Mouse (Mus musculus) midbrain, embryonic 11.5 days (tissue): ENCODE results near the gene Polr2g. TPM values are rescaled to one million over a fixed set of nuclear protein-coding genes. Genes with fewer than 3 reads are reported as not detected.

ENCODE experiments used
- ATAC-seq: fragments of 200-750 bp; cut with Nextera tagmentation; 2 replicates; pipeline ENCODE4 v1.8.0; 2017; ENCODE audit warnings: moderate TSS enrichment, moderate library complexity; ENCODE audit not compliant: low FRiP score
- DNase-seq: peaks from one replicate; pipeline ENCODE4 v3.0.0; 2015; ENCODE audit warnings: low spot score; ENCODE audit errors: missing footprints
- H3K27ac ChIP-seq: fragments of 300-500 bp; sonication (generic); 2 replicates; pipeline ENCODE4 v1.5.1; 2014; ENCODE audit warnings: low read depth, low read length
- H3K27me3 ChIP-seq: fragments of 300-500 bp; sonication (generic); 2 replicates; pipeline ENCODE4 v1.6.1; 2014; ENCODE audit warnings: mild to moderate bottlenecking, low read length, moderate library complexity, mixed read lengths; ENCODE audit not compliant: control insufficient read depth, insufficient read depth
- H3K36me3 ChIP-seq: fragments of 300-500 bp; sonication (generic); 2 replicates; pipeline ENCODE4 v1.6.1; 2014; ENCODE audit warnings: mild to moderate bottlenecking, low read length, moderate library complexity, mixed read lengths; ENCODE audit not compliant: control insufficient read depth, insufficient read depth
- H3K4me1 ChIP-seq: fragments of 300-500 bp; sonication (generic); 2 replicates; pipeline ENCODE4 v1.6.1; 2014; ENCODE audit warnings: low read length; ENCODE audit not compliant: control insufficient read depth, insufficient read depth
- H3K4me2 ChIP-seq: fragments of 300-500 bp; sonication (generic); 2 replicates; pipeline ENCODE4 v1.6.1; 2014; ENCODE audit warnings: mild to moderate bottlenecking, moderate library complexity
- H3K4me3 ChIP-seq: fragments of 300-500 bp; sonication (generic); 2 replicates; pipeline ENCODE4 v1.5.1; 2014; ENCODE audit warnings: low read depth, low read length
- H3K9ac ChIP-seq: fragments of 300-500 bp; sonication (generic); 2 replicates; pipeline ENCODE4 v1.6.1; 2014; ENCODE audit warnings: low read length
- H3K9me3 ChIP-seq: fragments of 300-500 bp; sonication (generic); 2 replicates; pipeline ENCODE4 v1.6.1; 2016; ENCODE audit warnings: low read length; ENCODE audit not compliant: control insufficient read depth
- WGBS: fragments of 180-500 bp; shearing (Covaris S2); extraction: QIAGEN DNeasy Blood & Tissue Kit; methylation state at CpG from one replicate; pipeline ENCODE4 v1.1.7; 2014; 5-methylcytosine and 5-hydroxymethylcytosine counted together
- polyA plus RNA-seq: library from polyadenylated mRNA; unstranded; fragments of >200 nt; fragmentation: Nextera tagmentation; extraction: Ambion mirVana; gene quantifications from 2 replicates; pipeline ENCODE4 v1.2.1, GENCODE M21; 2014

The Polr2g gene
- polyA plus RNA-seq, 1 experiment from 2014 or later, result 177 TPM

DNA sequence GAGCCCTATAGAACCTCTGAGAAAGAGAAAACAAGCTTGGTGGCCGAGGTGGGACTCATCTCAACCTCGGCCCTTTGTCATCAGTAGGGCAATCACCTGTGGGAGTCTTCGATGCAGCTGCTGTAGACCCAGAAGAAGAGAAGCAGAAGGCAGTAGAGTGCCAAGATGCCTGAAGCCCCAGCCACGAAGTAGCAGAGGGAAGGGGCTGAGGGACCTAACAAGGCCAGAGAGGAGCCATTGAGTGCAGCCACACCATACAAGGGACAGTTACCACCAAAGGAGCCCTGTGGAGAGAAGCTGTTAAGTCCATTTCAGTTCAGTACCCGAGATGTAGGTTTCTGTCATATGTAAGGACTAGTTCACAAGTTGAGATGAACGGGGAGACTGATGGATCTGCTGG, 25.0 kb downstream of the Polr2g start:
- Histone ChIP-seq H3K27ac (0 out of 2 replicates have a peak overlapping the region, but pooled peaks have one; percentile 2), H3K4me2 (peak overlapping the region; percentile 98), H3K9me3 (no peaks in the 10 kb centered on the region), H3K36me3 (peaks cover 15% of the 10 kb centered on the region), H3K4me1 (peaks cover 29% of the 10 kb centered on the region), H3K9ac (peak overlapping the region; percentile 92; the same call in 1 of the 2 replicates), H3K27me3 (no peaks in the 10 kb centered on the region), H3K4me3 (peak overlapping the region; percentile 74)
- no peak for DNase-seq
- WGBS, result 62% methylated on average over 6 of the region's 6 CpGs
- ATAC-seq, result no peak

DNA sequence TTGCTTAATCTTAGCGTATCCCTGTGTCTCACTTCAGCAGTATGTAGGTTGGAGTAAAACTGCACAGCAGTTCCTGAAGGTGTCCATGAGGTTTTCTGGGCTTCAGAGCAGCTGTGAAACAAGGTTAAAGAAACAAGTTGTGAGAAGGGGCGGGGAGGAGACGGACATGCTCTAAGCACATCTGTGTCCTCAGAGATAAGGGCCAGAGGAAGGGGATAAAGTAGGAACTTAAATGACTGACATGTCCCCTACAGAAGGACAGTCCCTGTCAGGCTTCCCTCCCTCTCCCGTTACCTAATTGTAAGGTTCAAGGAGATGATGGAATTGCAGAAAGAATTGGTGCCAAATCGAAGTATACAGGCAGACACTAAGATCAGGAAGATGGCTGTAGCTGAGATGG, 25.4 kb downstream of the Polr2g start:
- no peak for ATAC-seq
- Histone ChIP-seq H3K9ac (peak overlapping the region; percentile 92; the same call in 1 of the 2 replicates), H3K36me3 (peaks cover 18% of the 10 kb centered on the region), H3K27ac (no peak overlapping the region), H3K4me1 (peaks cover 29% of the 10 kb centered on the region), H3K9me3 (no peaks in the 10 kb centered on the region), H3K27me3 (no peaks in the 10 kb centered on the region), H3K4me3 (peak overlapping the region; percentile 74; the same call in 1 of the 2 replicates), H3K4me2 (peak overlapping the region; percentile 98; the same call in 1 of the 2 replicates)
- DNase-seq, result no peak
- 88% methylated on average over 5 of the region's 5 CpGs for WGBS

DNA sequence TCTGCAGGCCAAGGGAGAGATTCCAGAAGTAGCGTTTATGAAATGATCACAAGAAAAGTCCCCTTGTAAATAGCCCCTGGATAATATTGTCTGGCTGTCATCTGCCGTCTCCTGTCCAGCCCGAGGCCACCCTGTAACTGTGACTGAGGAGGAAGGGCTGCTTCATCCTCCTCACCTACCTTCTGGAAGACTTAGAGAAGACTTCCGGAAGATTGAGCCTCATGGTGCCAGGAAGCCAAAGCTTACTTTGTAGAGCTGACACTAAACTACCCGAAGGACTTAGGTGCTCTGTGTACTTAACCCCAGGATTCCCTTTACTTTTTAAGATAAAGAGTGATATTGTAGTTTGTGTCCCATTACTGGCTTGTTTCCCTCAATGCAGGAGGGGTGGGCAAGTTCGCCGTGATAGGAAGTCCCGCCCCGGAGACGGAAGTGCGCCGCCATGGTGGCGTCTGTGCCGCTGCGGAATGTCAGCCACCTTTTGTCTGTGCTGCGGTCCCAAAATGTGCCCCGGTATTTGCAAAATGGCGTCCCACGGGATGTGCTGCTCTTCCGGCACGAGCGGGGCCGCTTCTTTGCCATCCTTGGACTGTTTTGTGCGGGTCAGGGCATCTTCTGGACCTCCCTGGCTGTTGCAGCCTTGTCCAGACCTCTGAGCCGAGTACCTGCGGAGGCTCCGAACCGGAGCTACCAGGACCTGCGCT, 27.7 kb downstream of the Polr2g start, which contains the start of gene Tmem223:
Gene Tmem223, plus strand, starts transcription at position 430 of the 704 bp plus-strand sequence.
- ATAC-seq (peak; percentile 53), DNase-seq (peak; percentile 97)
- Histone ChIP-seq H3K27ac (peak within 1 kb of the TSS; percentile 77), H3K4me3 (peak within 1 kb of the TSS; percentile 89), H3K36me3 (peaks cover 39% of the 10 kb centered on the region), H3K27me3 (no peaks in the 10 kb centered on the region), H3K9me3 (no peaks in the 10 kb centered on the region), H3K9ac (peak within 1 kb of the TSS; percentile 98), H3K4me2 (peak within 1 kb of the TSS; percentile 83), H3K4me1 (peaks cover 29% of the 10 kb centered on the region)
- 23% methylated on average over 29 of the region's 29 CpGs for WGBS

DNA sequence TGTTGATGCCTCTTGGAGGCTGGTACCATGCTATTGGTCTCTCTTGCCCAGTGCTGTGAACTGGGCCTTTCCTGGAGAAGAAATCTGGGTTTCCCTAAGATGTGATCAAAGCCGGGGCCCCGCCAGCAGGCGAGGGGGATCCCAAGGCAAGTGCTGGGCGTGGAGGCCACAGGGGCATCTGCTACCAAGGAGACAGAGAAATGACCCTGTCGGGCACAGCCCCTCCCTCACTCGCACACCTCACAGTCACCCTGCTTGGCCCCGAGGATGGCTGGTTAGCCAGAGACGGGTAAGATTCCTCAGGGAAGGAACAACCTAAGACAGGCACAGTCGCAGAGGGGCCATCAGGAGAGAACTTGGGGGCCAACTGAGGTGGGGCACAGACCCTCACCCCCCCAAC, 32.8 kb downstream of the Polr2g start:
- Histone ChIP-seq H3K9ac (no peak overlapping the region), H3K4me1 (peaks cover 4% of the 10 kb centered on the region), H3K27ac (no peak overlapping the region), H3K4me3 (no peak overlapping the region), H3K9me3 (no peaks in the 10 kb centered on the region), H3K4me2 (no peak overlapping the region), H3K36me3 (peaks cover 66% of the 10 kb centered on the region), H3K27me3 (no peaks in the 10 kb centered on the region)
- no peak for DNase-seq
- ATAC-seq, result no peak
- 96% methylated on average over 9 of the region's 9 CpGs for WGBS

DNA sequence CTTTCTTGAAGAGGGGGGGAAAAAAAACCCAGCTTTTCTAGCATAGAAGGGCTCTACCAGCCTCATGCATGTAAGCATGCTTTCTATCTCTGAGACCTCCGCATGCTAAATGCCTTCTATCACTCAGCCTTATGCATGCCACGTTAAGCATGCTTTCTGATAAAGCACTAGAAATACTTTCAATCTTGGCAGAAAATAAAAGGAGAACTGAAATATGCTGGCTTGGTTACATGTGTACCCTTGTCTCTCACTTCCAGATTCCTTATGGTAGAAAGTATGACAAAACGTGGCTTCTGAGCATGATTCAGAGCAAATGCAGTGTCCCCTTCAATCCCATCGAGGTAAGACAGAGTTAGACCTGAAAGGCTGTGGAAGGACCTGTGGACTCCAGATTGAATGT, 35.1 kb downstream of the Polr2g start:
- no peak for DNase-seq
- H3K9ac ChIP-seq, result no peak overlapping the region
- 96% methylated on average over 4 of the region's 4 CpGs for WGBS
- peaks cover 2% of the 10 kb centered on the region for H3K4me1 ChIP-seq
- no peak for ATAC-seq
- H3K4me3 ChIP-seq, result no peak overlapping the region
- no peaks in the 10 kb centered on the region for H3K9me3 ChIP-seq
- no peak overlapping the region for H3K27ac ChIP-seq
- peaks cover 54% of the 10 kb centered on the region for H3K36me3 ChIP-seq
- no peaks in the 10 kb centered on the region for H3K27me3 ChIP-seq
- H3K4me2 ChIP-seq, result no peak overlapping the region

DNA sequence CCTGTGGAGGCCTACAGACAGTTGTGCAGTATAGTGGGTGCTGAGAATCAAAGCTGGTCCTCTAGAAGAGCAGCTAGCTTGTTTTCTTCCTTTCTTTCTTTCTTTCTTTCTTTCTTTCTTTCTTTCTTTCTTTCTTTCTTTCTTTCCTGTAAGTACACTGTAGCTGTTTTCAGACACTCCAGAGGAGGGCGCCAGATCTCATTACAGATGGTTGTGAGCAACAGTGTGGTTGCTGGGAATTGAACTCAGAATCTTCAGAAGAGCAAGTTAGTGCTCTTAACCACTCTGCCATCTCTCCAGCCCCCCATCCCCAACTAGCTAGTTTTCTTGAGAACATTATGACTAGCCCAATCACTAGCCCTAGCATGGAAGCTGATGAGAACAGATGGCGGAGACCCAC, 37.6 kb downstream of the Polr2g start:
- 92% methylated on average over 2 of the region's 2 CpGs for WGBS
- peaks cover 30% of the 10 kb centered on the region for H3K36me3 ChIP-seq
- no peak overlapping the region for H3K4me2 ChIP-seq
- no peak for DNase-seq
- H3K9ac ChIP-seq, result no peak overlapping the region
- no peak overlapping the region for H3K27ac ChIP-seq
- H3K4me3 ChIP-seq, result no peak overlapping the region
- peaks cover 10% of the 10 kb centered on the region for H3K4me1 ChIP-seq
- no peak for ATAC-seq
- H3K9me3 ChIP-seq, result no peaks in the 10 kb centered on the region
- H3K27me3 ChIP-seq, result no peaks in the 10 kb centered on the region

DNA sequence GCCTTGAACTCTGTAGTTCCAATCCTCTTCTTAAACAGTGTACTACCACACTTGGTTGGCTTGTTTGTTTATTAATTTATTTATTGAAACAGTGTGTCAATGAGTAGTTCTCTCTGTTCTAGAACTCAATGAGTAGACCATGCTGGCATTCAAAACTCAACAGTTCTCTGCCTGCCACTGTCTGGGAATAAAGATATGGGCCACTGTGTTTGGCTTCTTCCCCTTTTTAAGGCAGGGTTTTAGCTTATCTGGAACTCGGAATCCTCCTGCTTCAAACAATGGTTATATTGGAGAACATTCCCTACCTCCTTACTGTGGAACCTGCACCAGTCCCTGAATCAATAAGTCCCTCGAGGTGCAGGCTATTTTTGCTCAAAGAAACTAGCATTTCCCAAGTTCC, 39.5 kb downstream of the Polr2g start:
- WGBS, result 89% methylated on average over 2 of the region's 2 CpGs
- Histone ChIP-seq H3K27ac (no peak overlapping the region), H3K4me2 (no peak overlapping the region), H3K4me1 (peaks cover 10% of the 10 kb centered on the region), H3K9ac (no peak overlapping the region), H3K27me3 (no peaks in the 10 kb centered on the region), H3K36me3 (peaks cover 19% of the 10 kb centered on the region), H3K4me3 (no peak overlapping the region), H3K9me3 (no peaks in the 10 kb centered on the region)
- DNase-seq (no peak), ATAC-seq (no peak)

DNA sequence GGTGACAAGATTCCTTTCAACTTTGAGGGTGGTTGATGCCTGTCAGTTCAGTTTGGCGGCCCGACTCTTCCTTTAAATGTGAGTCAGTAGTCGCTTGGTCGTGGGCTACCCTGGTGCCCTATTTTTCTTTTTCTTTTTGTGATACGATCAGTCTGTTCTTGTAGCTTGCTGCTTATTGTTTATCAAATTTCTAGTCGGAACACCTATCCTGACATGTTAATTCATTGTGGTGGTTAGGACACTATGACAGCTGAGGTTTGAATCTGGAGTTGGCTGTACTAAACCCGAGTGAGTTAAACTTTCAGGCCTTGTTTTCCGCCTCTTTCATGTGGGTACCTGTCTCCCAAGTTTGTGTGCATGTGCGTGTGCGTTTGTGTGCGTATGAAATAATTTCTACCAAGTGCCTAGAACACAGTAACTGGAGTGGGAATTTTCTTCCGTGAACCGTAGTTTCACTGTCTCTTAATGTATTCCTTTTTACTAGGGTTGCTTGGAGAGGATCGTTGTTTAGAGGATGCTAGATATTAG, 40.8 kb downstream of the Polr2g start:
- Histone ChIP-seq H3K4me3 (peak overlapping the region; percentile 93), H3K4me2 (peak overlapping the region; percentile 85), H3K9me3 (no peaks in the 10 kb centered on the region), H3K4me1 (peaks cover 10% of the 10 kb centered on the region), H3K9ac (peak overlapping the region; percentile 90), H3K27me3 (no peaks in the 10 kb centered on the region), H3K27ac (peak overlapping the region; percentile 75), H3K36me3 (peaks cover 14% of the 10 kb centered on the region)
- DNase-seq (no peak), ATAC-seq (no peak)
- WGBS, result 9% methylated on average over 14 of the region's 14 CpGs

DNA sequence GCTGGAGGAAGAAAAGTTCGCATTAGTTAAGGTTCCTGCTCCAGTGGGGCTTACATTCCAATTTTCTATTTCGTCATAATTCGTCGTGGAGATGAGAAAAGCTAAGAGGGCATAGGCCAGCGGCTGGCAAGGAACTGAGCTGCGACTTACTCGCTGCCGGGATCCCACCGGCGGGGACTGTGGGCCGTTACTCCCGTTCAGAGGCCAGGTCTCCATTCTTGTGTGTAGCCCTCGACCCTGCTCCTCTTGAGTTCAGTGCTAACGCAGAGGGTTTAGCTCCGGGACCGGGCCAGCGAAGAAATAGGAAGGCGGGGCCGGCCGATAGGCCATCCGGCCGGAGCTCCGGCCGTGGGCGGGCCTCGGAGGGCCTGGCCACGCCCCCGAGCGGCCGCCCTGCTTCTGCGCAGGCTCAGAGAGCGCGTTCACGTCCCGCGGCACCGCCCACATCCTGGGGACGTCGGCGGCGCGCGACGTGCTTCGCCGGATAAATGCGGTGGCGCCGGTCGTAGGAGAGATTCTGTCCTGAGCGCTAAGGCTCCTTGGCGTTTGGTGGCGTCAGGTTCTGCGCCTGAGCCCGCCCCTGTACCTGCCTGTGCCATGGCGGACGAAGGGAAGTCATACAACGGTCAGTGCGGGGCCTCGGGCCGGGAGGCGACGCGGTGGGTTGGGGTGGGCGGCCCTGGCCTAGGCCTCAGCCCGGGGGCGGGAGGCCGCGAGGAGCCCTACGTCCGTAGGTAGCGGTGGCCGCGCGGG, 41.6 kb downstream of the Polr2g start, which contains the start of gene Nxf1:
Gene Nxf1, plus strand, starts transcription at position 439 of the 753 bp plus-strand sequence.
- Histone ChIP-seq H3K36me3 (peaks cover 15% of the 10 kb centered on the region), H3K27ac (peak within 1 kb of the TSS; percentile 75), H3K4me1 (peaks cover 10% of the 10 kb centered on the region), H3K4me2 (peak within 1 kb of the TSS; percentile 85), H3K9ac (peak within 1 kb of the TSS; percentile 90), H3K9me3 (no peaks in the 10 kb centered on the region), H3K4me3 (peak within 1 kb of the TSS; percentile 93), H3K27me3 (no peaks in the 10 kb centered on the region)
- ATAC-seq, result peak; percentile 97
- WGBS, result under 1% methylated on average over 74 of the region's 75 CpGs
- peak; percentile 99 for DNase-seq
